Mouse (Mus musculus): ENCODE results near the gene Arhgap29.

Arhgap29 gene

DNA sequence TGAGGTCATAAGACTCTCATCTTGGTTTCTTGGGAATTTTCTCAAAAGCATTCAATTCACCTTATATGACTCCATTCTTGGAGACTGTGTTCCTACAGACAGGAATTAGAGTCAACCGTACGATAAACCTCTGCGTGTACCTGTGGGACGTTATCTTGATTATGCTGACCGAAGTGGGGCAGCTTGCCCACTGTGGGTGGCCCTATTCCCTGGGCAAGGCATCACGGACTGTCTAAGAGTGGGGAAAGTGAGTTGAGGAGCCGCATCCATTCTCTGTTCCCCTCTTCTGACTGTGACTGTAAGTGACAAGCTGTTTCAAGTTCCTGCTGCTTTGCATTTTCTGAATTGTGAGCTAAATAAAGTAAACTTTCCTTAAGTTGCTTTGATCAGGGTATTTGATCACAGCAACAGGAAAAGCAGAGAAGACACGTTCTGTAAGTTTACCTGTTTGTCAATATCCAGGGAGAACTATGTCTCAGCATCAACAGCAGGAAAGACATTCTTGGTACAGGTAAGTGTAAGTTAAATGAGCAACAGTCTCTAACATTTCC is at the start of gene Arhgap29:
Arhgap29 (plus strand) TSS at position 501 of the 551 bp plus-strand sequence.
- DNase-seq (ENCODE audit: low spot score in 2 of 2) = no peak

DNA sequence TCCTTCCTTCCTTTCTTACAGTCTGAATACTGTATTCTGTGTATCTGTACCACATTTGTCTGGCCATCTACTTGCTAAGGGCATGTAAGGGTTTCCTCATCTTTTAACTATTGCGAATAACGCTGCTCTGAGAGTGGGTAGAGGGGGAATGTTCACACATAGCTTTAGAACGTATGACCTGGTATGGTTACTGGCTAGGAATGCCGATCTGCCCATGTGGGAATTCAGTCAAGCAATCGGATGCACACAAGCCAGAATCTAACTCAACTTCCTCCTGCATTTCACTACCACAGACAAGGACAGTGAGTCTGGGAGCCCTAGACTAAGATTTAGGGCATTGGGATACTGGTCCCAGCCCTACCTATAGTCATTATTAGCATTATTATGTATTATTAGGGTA is 49.6 kb upstream of the Arhgap29 start:
- DNase-seq (ENCODE audit: low spot score in 2 of 2) = no peak

DNA sequence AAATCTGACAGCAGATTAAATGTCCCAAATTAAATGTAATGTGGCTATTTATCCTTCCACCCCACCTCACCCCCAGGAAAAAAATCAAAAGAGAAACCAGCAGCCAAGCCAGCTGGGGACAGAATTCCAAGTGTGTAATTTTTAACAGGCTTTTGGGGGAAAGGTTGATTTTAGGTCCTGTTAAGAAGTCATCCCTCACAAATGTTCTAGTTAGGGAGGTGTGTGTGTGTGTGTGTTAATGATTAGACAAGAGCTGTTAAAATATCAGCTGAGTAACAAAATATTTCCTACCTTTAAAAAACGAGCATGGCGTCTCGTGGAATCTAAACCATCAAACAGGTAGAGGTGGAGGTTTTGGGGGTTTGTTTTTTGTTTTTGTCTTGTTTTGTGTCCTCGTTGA is 49.1 kb upstream of the Arhgap29 start:
- no peak for DNase-seq (ENCODE audit: low spot score in 2 of 2)

DNA sequence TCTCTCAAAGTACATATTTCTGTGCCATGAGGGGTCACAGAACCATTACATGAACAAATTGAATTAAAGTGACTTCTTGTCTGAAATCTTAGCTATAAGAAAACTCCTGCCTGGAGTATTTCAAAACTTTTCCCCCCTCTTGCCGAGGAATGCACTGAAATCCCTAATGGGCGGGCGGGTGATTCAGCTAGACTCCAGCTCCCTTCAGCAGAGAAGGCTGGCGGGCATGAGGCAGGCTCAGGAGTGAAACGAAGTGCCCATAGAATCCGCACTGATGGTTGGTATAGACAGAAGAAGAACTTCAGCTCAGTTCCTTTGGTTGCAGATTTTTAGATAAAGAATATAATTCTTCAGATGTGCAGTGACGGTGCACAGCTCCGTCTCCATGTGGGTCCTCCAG is 48.6 kb upstream of the Arhgap29 start:
- no peak for DNase-seq (ENCODE audit: low spot score in 2 of 2)

DNA sequence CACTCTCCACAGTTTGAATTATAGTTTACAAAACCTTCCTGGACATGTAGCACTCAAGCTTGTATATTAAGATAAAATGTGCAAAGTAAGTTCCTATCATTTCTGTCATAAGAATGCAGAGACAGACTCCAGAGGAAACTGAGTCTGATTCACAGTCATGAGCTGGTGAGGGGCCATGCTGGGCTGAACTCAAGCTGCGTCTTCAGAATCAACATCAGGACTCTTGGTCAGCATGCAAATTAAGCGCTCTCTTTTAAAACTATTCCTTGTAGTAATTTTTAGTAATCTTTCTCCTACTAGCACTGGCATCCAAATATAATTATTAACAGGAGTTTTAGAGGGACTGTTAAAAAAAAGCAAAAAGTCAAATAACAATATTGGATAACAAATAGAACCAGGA is 47.9 kb upstream of the Arhgap29 start:
- no peak for DNase-seq (ENCODE audit: low spot score in 2 of 2)

DNA sequence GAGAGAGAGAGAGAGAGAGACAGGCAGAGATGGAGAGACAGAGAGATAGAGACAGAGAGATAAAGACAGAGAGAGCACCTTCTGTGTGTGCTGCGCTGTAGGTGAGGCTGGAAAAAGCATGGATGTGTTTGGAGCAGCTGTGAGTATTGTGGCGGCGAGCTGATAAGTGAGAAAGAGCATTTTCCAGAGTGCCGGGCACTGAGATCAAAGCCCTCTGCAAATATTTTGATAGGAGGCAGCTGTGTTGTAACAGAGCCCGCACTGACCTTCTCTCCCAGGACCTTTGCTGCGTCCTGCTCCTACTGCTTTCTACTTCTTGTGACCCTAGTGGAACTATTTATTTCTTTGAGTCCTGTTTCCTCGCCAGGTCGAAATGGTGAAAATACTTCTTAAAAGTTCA is 45.7 kb upstream of the Arhgap29 start:
- no peak for DNase-seq (ENCODE audit: low spot score in 2 of 2)

DNA sequence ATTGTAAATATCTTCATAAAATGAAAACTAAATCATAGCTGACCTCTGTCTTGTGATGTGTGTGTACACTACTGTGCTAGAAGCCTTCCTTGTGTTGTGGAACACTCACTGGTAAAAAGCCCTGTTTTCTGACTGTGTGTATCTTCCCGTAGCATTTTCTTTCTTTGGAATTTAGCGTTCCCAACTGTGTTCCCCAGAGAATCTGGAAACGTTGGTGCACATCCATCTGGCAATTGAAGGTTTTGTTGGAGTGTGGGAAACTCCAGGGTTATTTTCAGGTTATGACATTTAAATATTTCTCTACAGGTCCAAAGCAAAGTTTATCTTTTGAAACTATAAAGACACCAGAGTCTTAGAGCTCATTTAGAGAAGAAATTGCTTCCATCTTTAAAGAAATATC is 43.2 kb upstream of the Arhgap29 start:
- DNase-seq (ENCODE audit: low spot score in 2 of 2) = no peak

DNA sequence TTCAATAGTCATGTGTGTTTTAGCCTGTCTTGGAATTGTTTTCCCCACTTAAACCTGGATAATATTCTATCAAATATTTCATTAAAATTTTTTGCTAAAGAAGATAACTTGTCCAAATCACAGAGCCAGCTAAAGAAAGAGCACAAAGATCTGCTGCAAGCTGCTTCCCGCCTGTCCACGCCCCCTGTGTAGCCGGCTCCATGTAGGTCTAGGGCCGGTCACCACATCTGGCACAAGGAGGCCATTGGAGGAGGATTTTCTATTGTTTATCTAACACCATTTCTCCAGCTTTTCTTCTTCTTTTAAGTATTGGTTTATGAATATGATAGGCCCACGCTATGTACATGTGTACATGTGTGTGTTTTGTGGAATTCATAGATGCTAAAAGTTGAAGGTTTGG is 38.9 kb upstream of the Arhgap29 start:
- no peak for DNase-seq (ENCODE audit: low spot score in 2 of 2)

DNA sequence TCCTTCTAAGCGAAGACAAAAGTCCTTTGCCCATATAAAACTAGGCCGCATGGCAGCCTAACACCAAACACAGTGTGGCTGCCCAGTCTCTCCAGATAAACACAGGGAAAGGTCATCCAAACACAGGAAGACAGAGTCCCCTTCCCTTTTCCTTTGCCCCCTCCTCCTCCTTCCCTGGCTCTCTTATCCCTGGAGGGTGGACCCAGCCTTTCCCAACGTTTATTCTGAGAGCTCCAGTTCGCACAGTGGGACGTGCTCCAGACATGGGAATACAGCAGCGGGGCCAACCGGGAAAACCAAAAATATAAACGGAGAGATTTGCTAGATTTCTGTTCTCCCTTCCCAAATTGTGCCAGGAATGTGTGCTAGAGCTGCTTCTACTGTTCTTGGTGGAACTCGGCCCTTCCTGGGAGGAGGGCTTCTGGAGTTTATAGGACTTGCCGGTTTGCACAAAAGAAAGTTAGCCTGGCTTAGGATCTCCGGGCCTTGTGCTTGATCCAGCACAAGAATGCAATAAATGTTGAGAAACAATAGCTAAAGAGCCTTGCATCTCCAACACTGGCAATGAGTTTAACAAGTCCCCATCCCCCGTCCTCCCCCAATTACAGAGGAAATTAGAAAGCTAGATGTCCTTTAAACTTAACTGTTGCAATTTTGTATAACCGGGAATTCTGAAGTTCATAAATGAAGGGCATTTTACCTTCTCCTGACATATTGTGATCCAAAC is 37.7 kb upstream of the Arhgap29 start:
- peak in 1 of 2 experiments; percentile 31 for DNase-seq (ENCODE audit: low spot score in 2 of 2)

DNA sequence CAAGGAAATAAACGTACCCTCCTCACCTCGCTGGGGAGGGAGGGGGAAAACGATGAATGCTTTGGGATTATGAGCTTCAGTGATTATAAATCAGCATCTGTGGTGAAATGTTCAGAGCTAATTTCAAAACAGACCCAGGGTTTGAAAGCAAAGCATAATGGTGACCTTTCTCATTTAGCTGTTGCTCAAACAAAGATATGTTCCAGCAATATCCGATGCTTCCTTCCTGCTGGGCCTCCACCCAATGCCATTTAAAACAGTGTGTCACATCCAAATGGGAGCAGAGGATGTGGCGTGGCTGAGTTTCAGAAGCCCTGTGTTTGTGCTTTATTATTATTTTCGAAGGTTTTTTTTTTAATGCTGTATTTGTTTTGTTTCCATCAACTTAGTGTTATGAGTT is 37.1 kb upstream of the Arhgap29 start:
- peak in 1 of 2 experiments; percentile 32 for DNase-seq (ENCODE audit: low spot score in 2 of 2)

DNA sequence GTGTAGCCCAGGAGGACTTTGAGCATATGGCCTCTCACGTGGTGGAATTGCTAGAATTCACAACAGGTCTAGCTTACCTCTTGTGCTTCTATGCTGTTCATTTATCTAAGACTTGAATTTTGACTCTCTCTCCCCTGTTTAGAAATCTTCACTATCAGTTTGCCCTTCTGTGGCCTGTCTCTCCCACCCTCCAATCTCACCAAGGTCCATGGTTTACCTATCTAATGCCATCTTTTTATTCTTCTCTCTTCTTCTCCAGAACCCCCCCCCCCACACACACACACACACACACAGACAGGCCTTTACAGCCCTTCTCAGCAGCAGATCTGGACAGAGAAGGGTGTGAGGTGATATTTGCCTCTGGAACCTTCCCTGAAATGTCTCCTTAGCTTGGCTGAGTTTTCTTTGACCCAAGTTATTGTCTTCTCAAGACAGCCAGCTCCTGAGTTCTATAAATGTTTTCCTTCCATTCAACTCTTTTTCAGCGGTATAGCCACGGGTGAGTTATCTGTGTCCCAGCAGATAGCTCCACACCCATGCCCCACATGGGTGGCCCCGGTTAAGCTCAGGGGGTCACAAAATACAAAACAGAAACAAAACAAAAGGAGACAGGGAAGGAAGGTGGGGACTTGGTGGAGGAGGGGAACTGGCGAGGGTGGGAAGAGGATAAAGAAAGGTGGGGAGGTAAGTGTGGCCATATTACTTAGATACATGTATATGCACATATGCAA is 35.4 kb upstream of the Arhgap29 start:
- no peak for DNase-seq (ENCODE audit: low spot score in 2 of 2)

DNA sequence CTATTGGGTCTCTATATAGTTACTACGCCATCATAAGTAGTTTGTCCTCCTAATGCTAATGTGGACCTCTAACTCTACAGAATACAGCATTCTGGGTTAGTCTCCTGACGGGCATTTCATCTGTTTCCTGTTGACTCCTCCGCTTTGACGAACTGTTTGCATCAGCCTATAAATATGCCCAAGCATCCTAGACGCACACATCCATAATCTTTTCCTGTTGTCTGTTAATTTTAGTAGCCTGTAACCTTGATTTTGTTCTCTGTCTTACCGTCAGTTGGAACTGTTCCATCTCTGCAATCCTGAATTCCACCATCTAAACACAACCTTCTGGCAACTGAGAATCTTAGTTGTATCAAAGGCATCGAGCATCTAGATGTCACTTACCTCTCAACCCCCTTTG is 34.7 kb upstream of the Arhgap29 start:
- DNase-seq (ENCODE audit: low spot score in 2 of 2) = no peak

DNA sequence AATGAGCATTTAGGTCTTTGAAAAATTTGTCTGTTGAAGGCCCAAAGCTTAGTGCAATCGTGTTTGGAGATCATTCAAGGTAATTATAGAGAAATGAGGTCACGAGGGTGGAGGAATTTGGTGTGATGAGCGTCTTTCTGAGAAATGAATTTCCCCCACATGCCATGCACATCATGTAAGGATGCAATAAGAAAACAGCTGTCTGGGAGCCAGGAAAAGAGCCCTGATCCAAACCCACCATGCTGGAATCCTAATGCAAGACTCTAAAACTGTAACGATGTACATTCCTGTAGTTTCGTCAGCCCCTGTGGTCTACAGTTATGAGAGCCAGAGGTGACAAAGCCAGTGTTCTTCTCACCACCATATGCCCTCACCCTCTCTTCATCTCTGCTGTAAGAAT is 32.4 kb upstream of the Arhgap29 start:
- no peak for DNase-seq (ENCODE audit: low spot score in 2 of 2)

DNA sequence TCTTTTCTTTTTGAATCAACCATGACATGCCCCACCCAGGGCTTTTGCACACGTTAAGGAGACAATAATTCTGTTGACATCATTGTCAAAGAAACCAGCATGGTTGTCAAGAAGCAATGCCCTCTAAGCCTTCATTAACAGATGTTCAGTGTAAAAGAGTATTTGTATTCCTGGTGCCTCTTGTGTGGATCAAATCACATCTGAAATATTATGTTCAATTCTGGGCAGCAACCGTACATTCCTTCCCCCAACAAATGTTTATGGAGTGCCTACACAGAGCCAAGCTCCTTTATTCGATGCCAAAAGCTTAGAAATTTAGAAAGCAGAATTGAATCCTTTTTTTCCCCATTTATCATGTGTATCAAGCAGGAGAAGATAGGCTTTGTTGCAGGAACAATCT is 31.6 kb upstream of the Arhgap29 start:
- DNase-seq (ENCODE audit: low spot score in 2 of 2) = no peak

DNA sequence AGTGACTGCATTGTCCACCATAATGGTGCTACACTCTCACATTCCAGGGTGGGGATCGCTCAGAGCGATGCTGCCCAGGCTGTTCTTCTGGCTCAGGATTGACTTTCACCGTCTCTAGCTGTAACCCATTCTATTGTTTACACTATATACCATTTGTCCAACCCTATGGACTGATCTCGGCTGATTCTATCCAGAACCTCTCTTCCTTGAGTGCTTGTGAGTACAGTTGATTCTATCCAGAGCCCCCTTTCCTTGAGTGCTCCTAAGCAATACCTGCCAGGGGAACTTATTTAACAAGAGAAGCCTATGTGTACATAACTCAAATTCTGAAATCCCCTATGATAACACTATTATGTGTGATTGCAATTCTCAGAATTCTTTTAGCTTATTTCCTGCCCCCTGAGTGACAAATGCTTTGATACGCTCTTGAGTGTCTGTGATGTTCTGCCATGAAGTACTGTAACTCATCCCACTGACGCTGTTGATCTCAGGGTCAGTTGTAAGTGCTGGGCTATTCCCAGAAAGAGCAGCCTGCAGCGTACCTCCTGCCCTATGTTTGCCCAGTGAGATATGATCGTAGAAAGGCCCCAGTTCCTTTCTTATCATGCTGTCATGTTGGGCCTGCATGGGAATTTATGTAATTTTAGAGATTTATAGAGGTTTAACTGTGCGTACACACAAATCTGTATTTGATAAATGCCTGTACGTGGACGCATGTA is 27.4 kb upstream of the Arhgap29 start:
- no peak for DNase-seq (ENCODE audit: low spot score in 2 of 2)

DNA sequence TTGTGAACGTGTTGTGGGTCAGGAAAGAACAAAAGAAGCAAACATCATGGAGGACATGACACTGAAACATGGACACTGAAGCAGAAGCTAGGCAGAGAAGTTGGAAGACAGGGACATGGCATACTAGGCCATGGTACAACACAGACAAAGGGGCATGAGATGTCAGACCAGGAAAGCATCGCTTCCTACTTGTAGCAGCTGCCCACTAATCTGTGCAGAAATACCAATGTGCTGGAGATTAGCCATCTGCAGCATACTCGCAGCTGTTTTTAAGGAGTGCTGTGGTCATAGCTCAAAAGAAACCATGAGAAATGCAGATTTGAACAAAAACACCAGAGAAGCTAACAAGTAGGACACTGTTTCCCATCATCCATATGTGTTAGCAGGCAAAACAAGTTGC is 24.7 kb upstream of the Arhgap29 start:
- DNase-seq (ENCODE audit: low spot score in 2 of 2) = no peak

DNA sequence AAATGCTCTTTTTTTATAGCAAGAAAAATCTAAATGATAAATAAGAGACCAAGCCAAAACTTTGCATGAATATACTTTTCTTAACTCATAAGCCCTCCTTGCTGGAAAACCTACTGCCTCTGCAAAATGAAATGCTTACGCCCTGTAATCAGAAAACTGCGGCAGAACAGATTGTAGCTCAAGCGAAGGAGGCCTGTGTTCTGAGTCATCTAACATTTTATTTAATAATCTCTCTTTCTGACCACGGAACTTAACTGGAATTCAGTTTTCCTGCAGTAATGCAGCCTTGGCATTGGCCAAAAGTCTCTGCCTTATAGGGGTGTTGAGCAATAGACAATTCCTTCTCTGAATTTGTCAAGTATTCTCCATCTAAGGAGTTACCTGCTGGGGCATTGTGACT is 19.5 kb upstream of the Arhgap29 start:
- no peak for DNase-seq (ENCODE audit: low spot score in 2 of 2)

DNA sequence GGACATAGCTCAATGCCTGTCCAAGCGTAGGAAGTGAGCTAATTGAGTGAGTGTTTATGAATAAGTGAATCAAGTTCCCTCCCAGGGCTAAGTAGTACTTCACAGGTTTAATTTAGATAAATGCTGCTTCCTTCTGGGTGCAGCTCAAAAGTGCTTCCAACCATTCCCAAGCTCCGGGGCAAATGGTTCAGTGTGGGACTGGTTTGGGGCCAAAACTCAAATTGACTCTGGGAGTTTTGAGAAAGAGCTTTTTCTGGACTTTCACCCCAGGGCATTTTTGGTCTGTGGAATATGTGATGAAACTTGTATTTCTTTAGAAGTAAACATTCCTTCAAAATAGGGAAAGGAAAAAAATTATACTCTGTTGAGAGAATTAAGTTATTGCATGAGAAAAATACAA is 16.1 kb upstream of the Arhgap29 start:
- DNase-seq (ENCODE audit: low spot score in 2 of 2) = no peak

DNA sequence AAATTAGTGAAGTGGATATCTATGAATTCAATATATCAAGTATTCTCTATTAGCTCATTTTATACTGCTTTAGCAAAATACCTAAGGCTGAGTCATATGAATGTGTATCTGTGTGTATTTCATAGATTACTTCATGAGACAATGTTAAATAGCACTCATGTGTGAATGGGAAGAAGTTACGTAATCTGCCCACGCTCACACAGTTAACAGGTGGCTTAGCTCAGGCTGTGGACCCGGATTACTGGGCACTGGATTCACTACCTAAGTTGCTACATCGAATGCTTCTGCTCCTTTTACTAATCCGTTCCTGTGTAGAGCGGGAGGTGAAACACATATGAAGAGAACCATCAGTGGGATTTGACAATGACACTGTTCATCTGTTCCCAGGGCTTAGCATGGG is 15.3 kb upstream of the Arhgap29 start:
- DNase-seq (ENCODE audit: low spot score in 2 of 2) = no peak

DNA sequence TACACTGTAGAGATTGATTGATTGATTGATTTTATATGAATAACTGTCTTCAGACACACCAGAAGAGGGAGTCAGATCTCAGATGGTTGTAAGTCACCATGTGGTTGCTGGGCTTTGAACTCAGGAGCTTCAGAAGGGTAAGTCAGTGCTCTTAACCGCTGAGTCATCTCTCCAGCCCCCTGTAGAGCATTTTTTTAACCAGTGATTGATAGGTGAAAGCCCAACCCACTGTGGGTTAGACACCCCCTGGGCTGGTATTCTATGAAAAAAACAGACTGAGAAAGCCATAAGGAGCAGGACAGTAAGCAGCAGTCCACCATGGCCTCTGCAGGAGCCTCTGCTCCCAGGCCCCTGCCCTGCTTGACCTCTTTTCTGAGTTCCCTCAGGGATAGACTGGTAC is 12.7 kb upstream of the Arhgap29 start:
- DNase-seq (ENCODE audit: low spot score in 2 of 2) = no peak

DNA sequence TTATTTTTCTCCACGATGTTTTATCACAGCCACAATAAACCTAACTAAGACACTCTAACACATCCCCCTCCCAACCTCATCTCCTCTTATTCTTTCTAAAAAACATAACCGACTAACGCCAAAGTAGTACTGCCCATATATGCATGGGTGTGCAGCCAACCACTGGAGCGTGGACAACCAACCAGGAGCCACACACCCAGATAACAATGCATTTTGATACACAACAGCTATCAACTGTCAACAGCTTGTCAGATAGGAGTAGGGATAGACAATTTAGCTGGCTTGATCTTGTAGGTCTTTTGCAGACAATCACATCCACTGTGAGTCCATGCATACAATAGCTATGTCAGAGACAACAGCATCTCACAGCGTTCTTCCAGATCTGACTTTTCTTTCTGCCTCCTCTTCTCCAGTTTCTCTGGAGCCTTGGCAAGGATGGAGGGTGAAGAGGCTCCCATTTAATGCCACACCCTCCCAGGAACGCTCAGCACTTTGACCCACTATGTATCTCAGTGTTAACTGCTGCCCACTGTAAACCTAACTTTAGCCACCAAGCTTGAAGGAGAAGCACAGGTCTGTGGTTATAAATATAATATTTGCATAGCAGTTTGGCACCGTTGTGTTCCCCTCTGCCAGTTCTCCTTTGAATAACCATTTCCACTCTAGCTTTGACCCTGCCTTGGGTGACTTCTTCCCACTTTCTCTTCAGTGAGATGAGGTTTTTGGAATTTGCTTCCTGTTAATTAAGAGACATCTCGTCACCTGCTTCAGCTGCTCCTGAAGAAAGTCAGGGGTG is 12.0 kb upstream of the Arhgap29 start:
- DNase-seq (ENCODE audit: low spot score in 2 of 2) = no peak
